Mouse (Mus musculus): ENCODE measurements at regions not wholly inside any gene's neighbourhood (a gene's known extent, or its start where the extent isn't known, plus 50 kb on each side); places are given as distances from the start of the nearest gene placed in this dataset.
"Not testable (repeated sequence)": the region's sequence is repeated elsewhere in the genome, so short reads cannot be mapped to it uniquely, and the experiment has no call there.

DNA sequence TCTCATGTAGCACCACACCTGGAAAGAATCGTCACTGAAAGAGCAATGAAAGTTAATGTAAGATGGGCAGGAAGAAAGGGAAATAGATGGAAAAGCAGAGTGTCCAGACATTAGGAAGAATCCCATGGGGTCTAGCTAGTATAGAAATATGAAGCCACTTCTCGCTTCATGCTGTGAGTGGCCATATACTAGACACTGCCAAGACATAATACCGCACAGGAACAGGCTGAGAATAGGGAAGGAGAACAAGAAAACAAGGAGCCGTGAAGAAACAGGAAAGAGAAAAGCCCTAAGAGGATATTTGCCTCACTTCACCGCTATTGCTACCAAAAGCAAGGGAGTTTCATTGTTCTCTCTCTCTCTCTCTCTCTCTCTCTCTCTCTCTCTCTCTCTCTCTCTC is 171.4 kb downstream of the Kctd12 start:
- no peak for DNase-seq (ENCODE audit: low spot score in 2 of 2)
- intact Hi-C loops (cut with DNase I) = no loop called here

DNA sequence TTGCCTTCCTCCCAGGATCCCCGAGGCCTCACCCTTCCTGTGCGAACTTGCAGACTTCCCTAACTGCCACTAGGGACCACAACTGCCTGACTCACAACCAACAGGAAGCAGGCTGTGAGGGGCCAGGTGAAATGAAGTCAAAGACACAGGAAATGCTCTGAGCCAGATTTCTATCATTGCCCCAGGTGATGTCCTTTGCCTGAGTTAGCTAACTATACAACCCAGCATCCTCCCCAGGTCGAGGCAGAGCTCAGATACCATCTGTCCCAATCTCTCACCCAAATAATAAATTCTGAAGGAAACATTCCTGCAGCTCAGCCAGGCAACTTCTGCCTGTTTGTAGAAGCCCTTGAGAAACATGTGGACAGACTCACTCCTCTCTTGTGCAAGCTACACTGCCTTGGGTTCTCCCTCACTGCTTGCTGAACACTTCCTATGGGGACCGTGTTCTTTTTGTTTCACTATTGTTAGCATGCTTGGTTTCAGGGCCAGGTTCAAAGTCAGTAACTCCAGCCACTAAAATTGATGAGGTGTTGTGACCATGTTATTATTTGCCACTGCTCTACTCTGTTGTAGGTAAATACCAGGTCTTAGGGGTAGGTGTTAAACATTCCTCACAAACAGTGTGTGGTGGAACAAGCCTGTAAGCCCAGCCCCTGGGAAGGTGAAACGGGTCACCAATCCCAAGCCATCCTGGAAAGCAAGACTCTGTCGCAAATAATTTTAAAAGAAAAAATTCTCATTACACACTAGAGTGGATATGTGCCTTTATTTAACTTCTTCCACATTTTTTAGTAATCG is 172.1 kb downstream of the Kctd12 start:
- intact Hi-C loops (cut with DNase I) = no loop called here
- DNase-seq (ENCODE audit: low spot score in 2 of 2) = no peak

DNA sequence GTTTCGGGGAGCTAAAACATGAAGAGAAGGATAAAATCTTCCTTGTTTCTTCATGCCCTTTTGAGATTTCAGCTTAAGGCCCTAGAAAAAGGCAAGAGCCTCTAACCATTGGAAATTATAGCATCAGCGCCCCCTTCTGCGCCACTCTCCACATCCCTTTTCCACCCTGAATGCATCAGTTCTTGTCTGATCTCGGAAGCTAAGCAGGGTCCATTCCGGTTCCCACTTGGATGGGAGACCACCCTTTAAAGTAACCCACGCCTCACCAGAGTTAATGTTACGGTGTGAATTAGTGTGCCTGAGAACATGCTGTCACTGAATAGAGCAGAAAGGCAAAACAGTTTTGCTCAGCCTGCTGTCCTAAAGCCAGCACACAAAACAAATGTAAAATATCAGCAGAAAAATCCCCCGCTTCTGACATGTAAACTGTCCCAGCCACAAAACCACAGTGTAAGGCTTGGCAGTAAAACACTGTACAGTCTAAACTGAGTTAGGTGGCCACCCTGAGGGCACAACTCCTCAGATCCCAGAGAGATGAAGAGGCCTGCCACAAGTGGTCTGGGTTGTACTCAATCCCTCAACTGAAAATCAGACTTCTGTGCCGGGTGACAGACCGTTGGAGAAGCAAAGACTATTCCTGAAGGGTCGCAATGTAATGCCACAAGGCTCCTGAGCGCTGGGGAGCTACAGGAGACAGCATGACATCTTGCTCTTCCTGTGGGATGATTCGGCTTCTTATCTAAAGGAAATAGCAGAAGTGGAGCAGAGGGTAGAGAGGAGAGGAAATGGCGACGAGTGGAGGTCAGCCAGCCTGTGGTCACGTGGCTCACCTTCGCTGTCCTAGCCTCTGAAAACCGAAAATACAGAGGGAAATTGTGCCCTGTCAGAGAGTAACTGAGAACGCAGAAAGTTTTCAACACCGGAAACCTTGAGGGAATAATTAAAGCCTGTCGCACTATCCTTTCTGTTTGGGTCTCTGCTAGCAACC is 176.2 kb downstream of the Kctd12 start:
- intact Hi-C loops (cut with DNase I) = no loop called here
- DNase-seq (ENCODE audit: low spot score in 2 of 2) = peak; percentile 30 to 46

DNA sequence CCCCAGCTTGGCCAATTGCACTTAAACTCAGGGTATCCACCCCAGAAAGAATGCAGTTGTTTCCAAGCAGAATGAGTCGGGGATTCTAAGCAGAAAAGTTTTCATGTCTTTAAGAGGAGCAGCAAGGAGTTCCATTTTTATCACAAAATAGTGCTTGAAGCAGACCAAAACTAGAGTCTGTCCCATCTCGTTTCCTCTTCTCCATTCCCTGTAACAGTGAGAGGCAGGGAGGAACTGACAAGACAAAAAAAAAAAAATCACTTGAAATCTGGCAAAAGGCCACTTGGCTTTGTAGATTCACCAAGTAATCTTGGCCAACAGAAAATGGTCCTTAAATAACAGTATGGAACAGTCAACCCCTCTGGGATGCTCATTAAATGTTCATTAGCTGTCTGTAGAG is 186.8 kb downstream of the Kctd12 start:
- intact Hi-C loops (cut with DNase I) = loop anchor here (2.0 kb wide), 1 partner anchor 185 kb away; no protein-coding TSS in a partner anchor
- DNase-seq (ENCODE audit: low spot score in 2 of 2) = no peak

DNA sequence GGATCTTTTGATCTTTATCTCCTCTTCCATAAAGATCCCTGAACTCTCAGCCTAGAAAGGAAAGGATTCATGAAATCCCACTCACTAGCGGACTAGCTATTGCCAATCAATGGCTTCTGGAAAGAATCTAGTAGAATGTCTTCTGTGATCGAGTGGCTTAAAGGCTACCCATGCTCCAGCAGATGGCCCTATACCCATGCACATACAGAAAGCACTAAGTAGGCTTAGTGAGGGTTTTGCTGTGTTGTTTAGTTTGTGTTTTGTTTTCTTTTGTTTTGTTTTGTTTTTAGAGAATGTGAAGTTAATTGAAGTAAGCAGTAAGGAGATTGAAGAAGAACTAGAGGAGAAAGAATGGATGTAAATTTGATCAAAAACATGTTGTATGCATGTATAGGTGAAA is 187.5 kb downstream of the Kctd12 start:
- DNase-seq (ENCODE audit: low spot score in 2 of 2) = no peak
- intact Hi-C loops (cut with DNase I) = loop anchor here (2.0 kb wide), 1 partner anchor 186 kb away; no protein-coding TSS in a partner anchor

DNA sequence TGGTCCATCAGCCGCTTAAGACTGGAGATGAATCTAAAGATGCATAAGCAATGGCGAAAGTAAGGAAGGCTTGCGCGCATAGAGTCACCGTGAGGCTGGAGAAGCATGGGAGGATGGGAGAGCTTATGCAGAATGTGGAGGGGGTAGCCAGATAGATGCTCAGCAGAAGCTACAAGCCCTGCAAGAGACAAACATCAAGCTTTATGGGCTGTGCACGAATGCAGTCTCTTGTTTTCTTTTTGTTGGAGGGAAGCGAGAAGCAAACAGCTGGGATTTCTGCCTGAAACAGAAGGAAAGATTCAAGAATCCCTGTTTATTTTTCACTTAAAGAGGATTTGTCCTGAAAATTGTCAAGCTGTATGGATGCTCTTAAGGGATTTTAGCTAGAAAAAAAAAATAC is 188.7 kb downstream of the Kctd12 start:
- DNase-seq (ENCODE audit: low spot score in 2 of 2) = no peak
- intact Hi-C loops (cut with DNase I) = loop anchor here (2.0 kb wide), 1 partner anchor 187 kb away; no protein-coding TSS in a partner anchor

DNA sequence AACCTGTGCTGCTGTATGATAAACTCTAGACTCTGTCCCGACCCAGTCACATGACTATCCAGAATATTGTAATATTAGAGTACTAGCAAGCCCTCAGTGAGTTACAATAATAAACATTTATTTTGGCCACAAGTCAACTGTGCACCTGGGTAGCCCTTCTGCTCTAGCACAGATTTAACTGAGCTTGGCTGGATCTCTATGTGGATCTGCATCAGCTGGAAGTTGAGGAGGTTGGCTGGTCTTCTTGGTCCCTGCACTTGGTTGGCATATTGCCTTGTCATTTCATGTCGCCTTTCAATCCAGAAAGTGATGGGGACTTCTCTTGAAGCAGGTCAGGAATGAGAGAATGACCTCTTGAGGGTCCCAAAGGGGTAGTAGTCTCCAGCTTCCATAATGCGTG is 191.5 kb downstream of the Kctd12 start:
- no peak for DNase-seq (ENCODE audit: low spot score in 2 of 2)
- intact Hi-C loops (cut with DNase I) = no loop called here

DNA sequence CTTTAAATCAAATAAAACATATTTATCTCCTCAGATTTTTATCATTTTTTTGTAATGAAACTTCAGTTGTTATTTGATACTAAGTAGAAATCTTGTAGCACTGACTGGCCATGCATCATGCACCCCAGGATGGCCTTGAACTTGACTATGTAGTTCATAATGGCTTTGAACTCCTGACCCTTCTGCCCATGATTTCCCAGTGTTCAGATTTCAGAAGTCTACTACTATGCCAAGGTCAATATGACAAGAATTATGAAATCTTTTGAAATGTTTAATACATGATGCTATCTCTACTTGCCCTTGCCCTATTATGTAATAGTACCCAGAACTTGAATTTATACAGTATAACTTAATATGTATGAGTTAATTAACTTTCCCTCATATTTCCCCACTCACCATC is 200.2 kb downstream of the Kctd12 start:
- no peak for DNase-seq (ENCODE audit: low spot score in 2 of 2)
- intact Hi-C loops (cut with DNase I) = no loop called here

DNA sequence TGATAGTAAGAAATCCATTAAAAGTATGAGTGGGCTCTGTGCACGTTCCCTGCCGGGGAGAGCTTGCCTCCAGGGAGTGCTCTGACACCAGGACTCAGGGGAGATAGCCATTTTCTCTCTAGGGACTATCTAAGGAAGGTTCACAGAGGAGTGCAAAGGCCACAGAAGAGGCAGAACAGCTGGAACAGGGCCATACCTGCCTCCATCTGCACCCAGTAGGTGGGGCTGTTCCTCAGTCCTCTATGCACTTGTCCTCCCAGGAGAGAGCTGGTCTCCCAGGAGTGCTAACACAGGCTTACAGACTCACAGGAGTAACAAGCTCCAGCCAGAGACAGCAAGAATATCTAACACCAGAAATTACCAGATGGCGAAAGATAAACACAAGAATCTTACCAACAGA is 212.7 kb downstream of the Kctd12 start:
- intact Hi-C loops (cut with DNase I) = no loop called here
- peak in 1 of 2 experiments; percentile 3 for DNase-seq (ENCODE audit: low spot score in 2 of 2)

DNA sequence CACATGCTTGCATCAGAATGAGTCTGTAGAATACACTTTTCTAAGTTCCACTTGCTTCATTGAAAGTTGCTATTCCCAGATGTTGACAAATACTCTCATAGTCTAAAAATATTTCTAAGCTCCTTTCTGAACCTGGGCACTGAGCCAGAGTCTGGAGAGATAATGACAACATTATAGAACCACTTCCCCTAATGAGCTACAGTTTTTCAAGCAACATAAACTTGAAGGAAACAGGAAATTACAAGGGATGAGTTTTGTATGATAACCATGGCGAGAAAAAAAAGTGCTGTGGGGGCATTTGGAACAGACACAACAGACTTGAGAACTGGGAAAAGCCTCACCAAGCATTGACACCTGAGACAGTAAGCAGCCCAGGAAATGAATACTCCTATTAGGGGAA is 233.8 kb downstream of the Kctd12 start:
- DNase-seq (ENCODE audit: low spot score in 2 of 2) = peak; percentile 6 to 12
- intact Hi-C loops (cut with DNase I) = no loop called here

DNA sequence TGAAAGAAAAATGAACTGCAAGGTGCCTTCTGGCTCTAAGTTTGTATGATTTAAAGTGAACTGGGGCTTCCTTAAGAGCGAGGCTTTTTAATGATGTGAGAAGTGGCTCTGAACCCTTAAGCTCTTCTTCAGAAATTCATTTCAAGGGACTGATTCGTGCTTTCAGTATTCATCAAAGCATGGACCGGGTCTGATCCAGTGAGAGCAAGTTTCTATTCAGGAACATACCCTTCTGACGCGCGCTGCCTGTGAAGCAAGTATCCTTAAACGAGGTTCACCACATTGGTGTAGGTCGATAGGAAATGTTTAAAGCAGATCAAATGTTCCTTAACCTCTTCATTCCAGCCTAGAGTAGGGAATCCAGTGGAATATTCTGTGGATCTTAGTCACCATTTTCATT is 240.1 kb downstream of the Kctd12 start:
- DNase-seq (ENCODE audit: low spot score in 2 of 2) = no peak
- intact Hi-C loops (cut with DNase I) = no loop called here

DNA sequence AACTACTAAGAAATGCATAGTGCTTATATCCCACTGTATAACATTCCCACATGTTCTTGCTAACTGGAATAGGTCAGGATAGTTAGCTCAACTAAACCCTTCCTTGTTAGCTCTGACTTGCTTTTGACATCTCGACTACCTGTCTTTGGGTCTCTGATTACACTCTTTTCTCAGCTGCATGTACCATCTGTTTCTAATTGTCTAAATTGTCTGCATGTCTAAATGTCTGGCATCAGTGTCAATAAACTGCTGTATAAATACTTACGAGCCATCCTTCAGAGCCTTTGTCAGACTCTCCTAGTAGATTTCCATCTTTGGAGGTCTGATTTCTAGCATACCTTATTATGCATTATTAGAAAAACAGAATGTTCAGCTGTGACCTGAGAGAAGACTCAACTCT is 245.8 kb downstream of the Kctd12 start:
- intact Hi-C loops (cut with DNase I) = no loop called here
- no peak for DNase-seq (ENCODE audit: low spot score in 2 of 2)

DNA sequence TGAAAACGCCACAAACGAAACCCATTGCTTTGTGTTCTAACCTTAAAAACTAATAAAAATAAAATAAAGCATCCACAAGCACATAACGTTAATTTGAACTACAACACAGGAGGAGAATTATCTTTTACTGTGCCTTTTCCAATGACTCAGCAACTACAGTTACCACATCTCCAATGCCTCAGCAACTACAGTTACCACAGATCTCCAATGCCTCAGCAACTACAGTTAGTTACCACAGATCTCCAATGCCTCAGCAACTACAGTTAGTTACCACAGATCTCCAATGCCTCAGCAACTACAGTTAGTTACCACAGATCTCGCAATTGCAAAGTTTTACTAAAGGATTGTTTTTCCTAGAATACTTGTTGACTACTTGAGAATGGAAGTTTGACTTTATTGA is 248.7 kb downstream of the Kctd12 start:
- DNase-seq (ENCODE audit: low spot score in 2 of 2); intact Hi-C loops (cut with DNase I): not testable (repeated sequence)

DNA sequence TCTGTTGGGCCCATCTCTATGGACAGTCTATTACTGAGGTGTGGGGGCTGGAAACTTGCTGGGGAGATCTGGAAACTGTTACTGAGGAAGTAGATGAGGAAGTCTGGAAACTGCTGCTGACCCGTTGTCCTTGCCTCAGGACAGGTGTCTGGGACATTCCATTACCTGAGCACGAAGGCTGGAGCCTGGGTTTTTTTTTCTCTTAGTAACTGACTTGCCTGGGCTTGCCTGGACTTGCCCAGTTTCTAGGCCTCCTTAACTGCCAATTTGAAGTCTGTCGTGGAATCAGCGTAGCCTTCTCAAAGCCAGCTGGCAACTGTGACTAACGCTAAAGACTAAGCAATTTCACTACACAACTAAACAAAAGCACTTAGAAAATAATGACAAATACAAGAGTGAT is 250.7 kb downstream of the Kctd12 start:
- intact Hi-C loops (cut with DNase I) = no loop called here
- DNase-seq (ENCODE audit: low spot score in 2 of 2) = no peak

DNA sequence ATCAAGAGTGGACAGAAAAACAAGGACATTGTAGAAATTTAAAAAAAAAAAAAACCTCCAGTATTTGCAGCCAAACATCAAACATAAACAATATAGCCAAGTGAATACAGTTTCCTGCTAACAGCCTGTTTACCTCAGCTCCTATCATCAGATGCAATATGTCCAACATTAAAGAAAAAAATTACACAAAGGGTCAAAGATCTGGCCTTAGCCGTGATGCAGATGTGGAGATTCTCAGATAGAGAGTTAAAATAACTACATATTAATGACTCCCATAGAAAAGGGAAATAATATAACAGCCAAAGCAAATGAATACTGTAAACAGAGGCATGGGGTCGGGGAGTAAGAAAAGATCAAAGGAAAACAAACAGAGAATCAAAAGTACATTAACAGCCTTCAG is 259.8 kb downstream of the Kctd12 start:
- DNase-seq (ENCODE audit: low spot score in 2 of 2) = no peak
- intact Hi-C loops (cut with DNase I) = no loop called here

DNA sequence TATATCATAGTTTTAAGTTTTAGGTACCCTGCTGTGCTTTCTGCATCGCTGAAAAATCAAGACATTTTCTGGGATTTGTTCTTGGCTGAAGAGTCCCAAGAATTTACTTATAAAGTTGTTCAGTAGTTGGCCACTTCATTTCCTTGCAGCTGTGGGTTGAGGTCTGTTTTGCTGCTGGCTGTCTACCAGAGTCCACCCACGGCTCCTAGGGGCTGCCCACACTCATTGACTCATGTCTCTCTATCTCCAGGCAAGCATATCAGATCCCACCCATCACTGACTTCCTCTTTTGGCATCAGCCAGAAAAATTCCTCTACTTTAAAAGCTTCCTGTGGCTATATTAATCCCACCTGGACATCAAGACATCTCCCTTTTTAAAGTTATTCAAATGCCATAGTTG is 263.9 kb downstream of the Kctd12 start:
- intact Hi-C loops (cut with DNase I) = no loop called here
- peak; percentile 6 to 15 for DNase-seq (ENCODE audit: low spot score in 2 of 2)

DNA sequence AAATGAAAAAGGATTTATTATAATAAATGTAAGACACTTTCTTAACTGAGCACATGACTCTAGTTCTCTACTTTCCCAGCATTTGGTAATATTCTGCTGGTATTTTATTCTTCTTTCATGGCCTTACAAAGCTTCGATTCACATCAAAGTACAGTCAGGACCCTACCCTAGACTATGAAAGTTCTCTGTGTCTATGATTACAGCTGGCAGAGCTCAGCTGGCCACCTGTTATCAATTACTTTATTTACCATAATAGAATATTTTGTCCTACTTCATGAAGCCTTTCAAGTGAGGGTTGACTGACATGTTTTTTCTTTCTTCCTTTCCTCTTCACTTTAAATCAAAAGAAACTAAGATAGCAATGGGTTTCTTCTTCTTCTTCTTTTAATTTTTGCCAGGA is 269.8 kb downstream of the Kctd12 start:
- no peak for DNase-seq (ENCODE audit: low spot score in 2 of 2)

DNA sequence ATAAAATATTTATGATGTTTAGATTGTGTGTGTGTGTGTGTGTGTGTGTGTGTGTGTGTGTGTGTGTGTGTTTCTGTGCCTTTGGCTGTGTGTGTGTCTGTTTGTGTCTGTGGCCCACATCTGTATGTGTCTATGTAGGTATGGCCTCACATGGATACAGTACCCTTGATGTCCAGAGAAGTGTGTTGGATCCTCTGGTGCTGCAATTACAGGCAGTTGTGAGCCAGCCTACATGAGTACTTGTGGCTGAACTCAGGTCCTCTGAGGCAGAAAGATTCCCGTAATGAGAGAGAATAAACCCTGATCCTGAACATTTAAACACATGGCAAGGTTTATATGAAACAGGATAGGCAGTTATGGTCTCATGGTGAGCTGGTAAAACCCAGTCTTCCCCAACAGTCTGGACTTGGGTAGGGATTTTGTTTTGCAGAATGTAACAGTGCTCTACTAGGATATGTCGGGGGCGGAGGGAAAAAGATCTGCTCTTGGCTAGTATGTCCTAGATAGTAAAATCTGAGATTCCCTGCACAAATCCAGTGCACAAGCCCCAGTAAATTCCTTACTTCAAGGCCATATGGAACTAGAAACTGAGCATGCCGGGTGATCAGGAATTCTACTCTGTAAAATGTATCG is 275.6 kb downstream of the Kctd12 start:
- intact Hi-C loops (cut with DNase I) = no loop called here
- peak in 1 of 2 experiments; percentile 10 for DNase-seq (ENCODE audit: low spot score in 2 of 2)

More for the DNA sequence above, 269.8 kb downstream of the Kctd12 start:
- intact Hi-C loops (cut with DNase I) = no loop called here

DNA sequence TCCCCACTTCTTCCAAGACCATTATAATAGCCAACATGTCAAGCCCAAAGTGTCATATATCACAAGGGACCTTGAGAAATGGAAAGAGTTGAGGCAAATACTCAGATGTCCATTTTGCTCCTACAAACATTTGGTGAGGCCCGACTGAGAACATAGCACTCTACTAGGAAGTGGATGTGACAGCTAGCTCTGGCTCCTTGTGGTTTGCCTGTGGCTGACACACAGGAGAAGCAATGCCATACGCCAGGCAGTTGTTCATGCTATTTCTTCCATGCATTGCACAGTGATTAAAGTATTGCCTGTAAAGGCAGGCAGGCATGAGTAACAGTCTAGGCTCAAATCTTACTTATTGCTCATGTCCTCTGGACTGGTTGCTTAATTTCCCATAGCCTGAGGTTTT is 281.3 kb downstream of the Kctd12 start:
- DNase-seq (ENCODE audit: low spot score in 2 of 2) = no peak
- intact Hi-C loops (cut with DNase I) = no loop called here

DNA sequence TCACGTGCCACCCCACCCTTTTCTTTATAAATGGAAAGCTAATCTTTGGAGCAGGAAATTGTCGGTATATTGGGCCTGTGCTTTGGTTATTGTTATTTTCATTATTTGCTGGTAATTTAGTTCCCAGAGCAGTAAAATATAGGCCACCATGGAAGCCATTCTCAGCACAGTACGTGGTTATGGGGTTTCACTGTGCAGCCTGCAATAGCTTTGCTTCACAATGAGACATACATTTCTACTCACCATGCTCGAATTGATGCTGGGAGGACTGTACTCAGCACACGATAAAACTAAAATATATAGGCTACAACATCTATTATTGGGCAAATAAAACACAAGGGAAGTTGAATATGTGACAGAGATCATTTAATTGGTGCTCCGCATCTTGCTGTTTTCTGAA is 282.0 kb downstream of the Kctd12 start:
- DNase-seq (ENCODE audit: low spot score in 2 of 2) = no peak

More for the DNA sequence above, 282.0 kb downstream of the Kctd12 start:
- intact Hi-C loops (cut with DNase I) = no loop called here
